Mouse (Mus musculus): ENCODE results near the gene Sytl3. TPM values are rescaled to one million over a fixed set of nuclear protein-coding genes. Genes with fewer than 3 reads are reported as not detected.

Sytl3 gene
- polyA plus RNA-seq, 1 experiment from 2014 or later: not detected

GRCm38 (mm10) chr17:6783006-6783661 is 124.2 kb downstream of the Sytl3 start:
- peak overlapping the region; percentile 84 for H3K9ac ChIP-seq (ENCODE audit: low read length)
- H3K4me2 ChIP-seq (ENCODE audit: low read depth): peak overlapping the region; percentile 95
- H3K4me3 ChIP-seq (ENCODE audit: low read depth, low read length): peak overlapping the region; percentile 84
- peak; percentile 75 for DNase-seq (ENCODE audit: low spot score)
- H3K9me3 ChIP-seq (ENCODE audit: control insufficient read depth, low read length): no peaks in the 10 kb centered on the region
- peak; percentile 79 for ATAC-seq (ENCODE audit: insufficient read depth, low FRiP score, low TSS enrichment)
- no peaks in the 10 kb centered on the region for H3K27me3 ChIP-seq (ENCODE audit: control insufficient read depth, insufficient read depth, low read length)
- 0 out of 2 replicates have a peak overlapping the region, but pooled peaks have one; percentile 56 for H3K27ac ChIP-seq (ENCODE audit: low read depth, low read length)
- no peaks in the 10 kb centered on the region for H3K36me3 ChIP-seq (ENCODE audit: control insufficient read depth, insufficient read depth, low read length)
- WGBS: under 1% methylated on average over 50 of the region's 58 CpGs
- peaks cover 10% of the 10 kb centered on the region for H3K4me1 ChIP-seq (ENCODE audit: control insufficient read depth, insufficient read depth, low read length)

- H3K36me3 ChIP-seq (ENCODE audit: control insufficient read depth, insufficient read depth, low read length): no peaks in the 10 kb centered on the region
- H3K4me3 ChIP-seq (ENCODE audit: low read depth, low read length): peak overlapping the region; percentile 84
- no peaks in the 10 kb centered on the region for H3K9me3 ChIP-seq (ENCODE audit: control insufficient read depth, low read length)
- peak overlapping the region; percentile 95 for H3K4me2 ChIP-seq (ENCODE audit: low read depth)
- ATAC-seq (ENCODE audit: insufficient read depth, low FRiP score, low TSS enrichment): no peak
- H3K9ac ChIP-seq (ENCODE audit: low read length): no peak overlapping the region; the same call in 1 of the 2 replicates
- H3K27me3 ChIP-seq (ENCODE audit: control insufficient read depth, insufficient read depth, low read length): no peaks in the 10 kb centered on the region
- no peak overlapping the region for H3K27ac ChIP-seq (ENCODE audit: low read depth, low read length)
- 54% methylated on average over 10 of the region's 10 CpGs for WGBS
- peaks cover 10% of the 10 kb centered on the region for H3K4me1 ChIP-seq (ENCODE audit: control insufficient read depth, insufficient read depth, low read length)
- DNase-seq (ENCODE audit: low spot score): no peak
These were observed 125.0 kb downstream of the Sytl3 start for GRCm38 (mm10) chr17:6783756-6784357.

GRCm38 (mm10) chr17:6787241-6787640 is 128.3 kb downstream of the Sytl3 start:
- H3K27me3 ChIP-seq (ENCODE audit: control insufficient read depth, insufficient read depth, low read length): no peaks in the 10 kb centered on the region
- no peak overlapping the region for H3K9ac ChIP-seq (ENCODE audit: low read length)
- H3K9me3 ChIP-seq (ENCODE audit: control insufficient read depth, low read length): no peaks in the 10 kb centered on the region
- H3K27ac ChIP-seq (ENCODE audit: low read depth, low read length): no peak overlapping the region
- no peak overlapping the region for H3K4me3 ChIP-seq (ENCODE audit: low read depth, low read length)
- DNase-seq (ENCODE audit: low spot score) (no peak), ATAC-seq (ENCODE audit: insufficient read depth, low FRiP score, low TSS enrichment) (no peak)
- H3K36me3 ChIP-seq (ENCODE audit: control insufficient read depth, insufficient read depth, low read length): no peaks in the 10 kb centered on the region
- H3K4me1 ChIP-seq (ENCODE audit: control insufficient read depth, insufficient read depth, low read length): no peaks in the 10 kb centered on the region
- 94% methylated on average over 4 of the region's 4 CpGs for WGBS
- H3K4me2 ChIP-seq (ENCODE audit: low read depth): no peak overlapping the region

Other genes with a start within 250 kb of the Sytl3 start
- gene Dynlt1b, start 229.0 kb upstream of the Sytl3 start, polyA plus RNA-seq (2014; fragmentation: Nextera tagmentation; extraction: Ambion mirVana): 845 and 923 TPM in 2 replicates
- 29.8 and 39.6 TPM in 2 replicates for gene Dynlt1c, start 57.4 kb upstream of the Sytl3 start, polyA plus RNA-seq (2014; fragmentation: Nextera tagmentation; extraction: Ambion mirVana)
- 329 and 335 TPM in 2 replicates for gene Dynlt1f, start 3.2 kb upstream of the Sytl3 start, polyA plus RNA-seq (2014; fragmentation: Nextera tagmentation; extraction: Ambion mirVana)
- 63.4 and 74.3 TPM in 2 replicates for gene Ezr, start 123.7 kb downstream of the Sytl3 start, polyA plus RNA-seq (2014; fragmentation: Nextera tagmentation; extraction: Ambion mirVana)